Mouse (Mus musculus) heart, adult 2 months (tissue): ENCODE results near the gene Gm11569.

Source experiments
- CTCF ChIP-seq: fragments of 200-600 bp; IDR thresholded peaks from 2 replicates; pipeline ENCODE4 v1.8.1; 2022; ENCODE audit warnings: antibody characterized with exemption, mild to moderate bottlenecking, moderate library complexity
- EP300 ChIP-seq: fragments of 200-500 bp; IDR thresholded peaks from 2 replicates; pipeline ENCODE4 v1.6.1; 2011; ENCODE audit warnings: low read depth, low read length, control low read depth; ENCODE audit not compliant: insufficient read depth

DNA sequence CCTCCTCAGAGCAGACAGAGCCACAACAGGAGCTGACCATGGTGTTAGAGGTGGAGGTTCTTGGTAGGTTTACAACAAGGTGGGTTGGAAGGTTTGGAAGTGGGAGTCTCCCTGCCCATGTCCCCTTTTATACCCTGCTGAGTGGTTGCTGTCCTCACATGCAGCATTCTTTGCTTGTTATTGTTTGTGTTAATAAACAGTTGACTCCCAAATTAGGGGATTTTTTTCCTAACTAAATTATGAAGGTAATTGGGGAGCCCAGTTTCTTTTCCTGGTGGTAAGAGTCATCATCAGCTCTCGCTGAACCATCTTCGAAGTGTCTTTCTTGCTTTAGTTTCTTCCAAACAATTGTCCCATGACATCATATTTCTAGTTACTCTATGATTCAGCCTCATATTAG lies 18.1 kb downstream of the Gm11569 start, which contains the start of gene Krtap4-8:
- no peak for TF ChIP-seq EP300
- TF ChIP-seq CTCF = no peak
